Mouse (Mus musculus): ENCODE results near the gene Adgrl4.
A peak's percentile ranks its signal among the peaks of the same experiment; 100 is the strongest.

Adgrl4 gene

GRCm38 (mm10) chr3:151505606-151506005, 67.9 kb downstream of the Adgrl4 start:
- no peak for DNase-seq

GRCm38 (mm10) chr3:151511184-151511583, 73.5 kb downstream of the Adgrl4 start:
- DNase-seq, result no peak

DNA sequence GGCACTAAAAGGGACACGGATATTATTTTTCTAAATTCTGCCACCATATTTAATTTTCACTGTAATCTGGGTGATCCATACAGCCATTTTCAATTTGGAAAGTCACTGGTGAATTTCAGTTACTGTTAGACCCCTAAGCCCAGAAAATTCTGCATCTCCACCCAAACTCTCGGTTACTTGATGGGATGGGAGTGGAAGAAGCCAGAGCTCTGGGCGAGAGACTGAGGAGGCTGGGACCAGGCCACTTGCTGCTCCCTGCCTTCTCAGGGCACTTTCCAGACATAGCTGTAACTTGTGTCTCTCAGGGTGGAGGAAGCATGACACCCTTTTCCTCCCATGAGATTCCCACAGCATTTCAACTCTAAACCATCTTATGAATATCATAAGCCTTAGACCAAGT, 109.5 kb downstream of the Adgrl4 start:
- DNase-seq, result no peak

- DNase-seq, result no peak
These were observed 113.3 kb downstream of the Adgrl4 start for GRCm38 (mm10) chr3:151551002-151551401.

DNA sequence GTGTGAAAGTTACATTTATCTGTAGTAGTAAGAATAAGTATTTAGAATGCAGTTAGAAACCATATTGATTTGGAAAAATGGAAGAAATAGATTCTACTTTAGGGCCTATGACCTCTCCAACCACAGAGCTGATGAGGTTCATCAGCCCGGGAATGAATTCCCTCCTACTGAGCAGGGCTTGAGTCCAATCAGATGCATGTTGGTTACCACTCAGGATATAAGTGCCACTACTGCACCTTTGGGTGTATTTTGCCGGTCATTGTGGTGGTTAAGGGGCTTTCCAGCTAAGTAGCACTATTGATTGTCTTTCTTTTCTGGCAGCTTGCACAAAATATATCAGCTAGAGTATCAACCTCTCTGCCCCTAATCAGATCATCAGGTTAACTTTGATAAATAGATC, 118.9 kb downstream of the Adgrl4 start:
- no peak for DNase-seq

DNA sequence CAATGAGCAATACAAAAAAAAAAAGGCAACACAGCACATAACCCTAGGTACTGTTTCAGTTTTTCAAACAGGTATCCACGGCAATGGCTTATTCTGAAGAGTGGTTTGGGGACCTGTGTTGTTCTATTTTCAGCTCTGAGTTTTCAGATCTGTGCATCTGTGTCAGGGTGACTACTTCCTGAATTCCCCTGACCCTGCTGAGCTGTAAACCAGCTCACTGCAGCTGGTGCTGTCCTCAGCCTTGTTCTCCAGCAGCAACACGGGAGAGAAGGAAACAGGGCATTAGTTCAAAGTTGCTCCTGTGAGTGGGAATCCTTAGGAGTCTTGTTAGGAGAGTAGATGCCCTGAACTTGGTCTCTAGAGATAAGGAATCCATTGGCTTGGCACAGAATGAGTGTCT, 119.4 kb downstream of the Adgrl4 start:
- DNase-seq, result no peak

DNA sequence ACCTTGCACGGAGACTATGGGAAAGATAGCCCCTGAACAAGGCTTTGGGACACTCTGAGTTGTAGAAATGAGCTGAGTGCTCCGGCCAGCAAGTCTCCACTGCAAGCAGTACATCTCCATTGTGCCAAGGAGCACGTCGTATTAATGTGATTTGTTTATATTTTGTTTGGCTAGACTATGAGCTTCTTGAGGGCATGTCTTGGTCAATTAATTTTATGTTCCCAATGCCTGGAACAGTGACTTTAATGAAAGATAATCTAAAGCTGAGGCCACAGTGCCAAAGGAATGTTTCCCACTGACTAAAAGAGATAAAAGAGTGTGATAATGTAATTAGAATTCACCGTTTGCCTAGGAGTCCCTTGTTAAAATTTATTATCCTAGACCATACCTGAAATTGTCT, 119.9 kb downstream of the Adgrl4 start:
- no peak for DNase-seq

DNA sequence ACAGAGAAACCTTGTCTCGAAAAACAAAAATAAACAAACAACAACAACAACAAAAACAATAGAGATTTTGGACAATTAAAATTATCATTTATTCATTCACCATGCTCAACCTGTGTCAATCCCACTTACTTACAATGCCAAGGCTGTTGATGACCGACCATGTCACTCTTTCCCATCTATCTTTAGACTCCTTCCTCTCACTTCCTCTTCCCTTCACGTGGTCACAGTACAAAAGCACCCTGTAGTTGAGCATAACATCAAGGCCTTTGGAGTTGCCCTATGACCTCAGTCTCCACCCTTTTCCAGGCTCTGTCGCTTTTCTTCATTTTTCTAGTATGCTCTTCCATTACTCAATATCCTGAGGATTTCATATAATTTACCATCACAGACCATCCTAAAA, 120.7 kb downstream of the Adgrl4 start:
- no peak for DNase-seq

- peak; percentile 60 for DNase-seq
These were observed 128.3 kb downstream of the Adgrl4 start for GRCm38 (mm10) chr3:151565664-151566621.

DNA sequence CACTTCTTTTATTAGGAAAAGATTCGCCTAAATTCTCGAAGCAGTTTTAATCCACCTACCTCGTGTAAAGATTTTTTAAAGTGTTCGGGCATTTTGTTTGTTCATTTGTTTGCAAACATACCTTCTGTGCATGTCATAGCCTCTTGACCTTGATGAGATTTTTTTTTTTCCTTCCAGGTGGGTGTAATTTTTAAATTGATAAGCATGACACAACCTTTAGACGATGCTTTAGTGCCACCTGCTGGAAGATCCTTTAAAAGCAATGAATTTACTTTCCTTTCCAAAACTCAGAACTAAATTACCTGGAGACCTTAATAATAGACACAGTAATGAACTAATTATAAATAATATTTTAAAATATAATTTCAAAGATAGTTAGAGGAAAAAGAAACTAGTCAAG, 128.9 kb downstream of the Adgrl4 start:
- DNase-seq, result peak; percentile 61

DNA sequence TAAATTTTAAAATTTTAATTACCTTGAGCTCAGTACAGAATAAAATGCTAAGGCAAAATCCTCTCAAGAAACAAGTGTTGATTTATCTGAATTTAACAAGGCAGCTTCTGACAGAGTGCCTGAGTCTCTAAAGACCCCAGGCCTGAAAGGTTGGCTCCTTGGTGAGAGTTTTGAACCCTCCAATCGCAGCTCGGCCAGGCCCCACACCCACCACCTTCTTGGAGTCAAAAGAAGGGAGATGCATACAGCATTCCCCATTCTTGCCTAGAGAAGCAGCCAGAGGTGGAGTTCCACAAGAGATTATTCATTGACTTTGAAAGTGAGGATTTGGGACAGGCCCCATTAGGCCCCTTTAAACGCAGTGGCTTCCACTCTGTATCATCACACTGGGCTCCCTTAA, 129.9 kb downstream of the Adgrl4 start:
- DNase-seq, result no peak

DNA sequence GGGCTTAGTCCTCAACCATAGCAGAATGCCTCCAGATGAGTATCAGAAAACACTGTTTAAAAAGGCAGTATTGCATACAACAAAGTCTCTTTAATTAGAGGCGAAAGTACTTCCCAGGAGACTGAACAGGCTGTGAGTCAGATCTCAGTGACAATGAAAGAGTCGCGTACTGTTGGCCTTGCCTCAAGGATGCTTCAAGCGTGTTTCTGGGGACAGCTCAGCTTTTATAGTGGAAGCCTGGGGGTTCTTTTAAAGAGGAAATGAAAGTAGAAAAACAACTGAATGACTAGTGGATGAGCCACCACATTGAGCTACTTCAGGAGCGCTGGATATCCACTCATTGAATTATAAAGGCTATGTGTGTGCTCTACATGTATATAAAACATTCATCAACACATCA, 134.4 kb downstream of the Adgrl4 start:
- DNase-seq, result no peak

DNA sequence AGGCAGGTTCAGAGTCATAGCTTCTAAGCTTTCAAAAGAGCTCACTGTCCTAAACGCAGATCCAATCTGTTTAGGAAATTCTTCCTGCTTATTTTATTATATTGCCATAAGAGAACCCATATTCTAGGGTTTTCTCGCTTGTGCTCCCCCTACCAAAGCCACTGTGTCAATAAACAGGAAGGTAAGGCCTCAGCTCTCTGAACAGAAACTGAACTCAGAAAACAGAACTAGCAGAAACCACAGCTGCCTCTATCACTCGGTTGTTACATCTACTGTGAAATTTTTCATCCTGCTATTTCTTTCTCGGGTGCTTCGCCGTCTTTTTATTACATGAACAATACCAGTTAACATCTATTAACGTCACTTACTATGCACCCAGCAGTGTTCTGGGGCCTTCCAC, 137.6 kb downstream of the Adgrl4 start:
- DNase-seq, result no peak

DNA sequence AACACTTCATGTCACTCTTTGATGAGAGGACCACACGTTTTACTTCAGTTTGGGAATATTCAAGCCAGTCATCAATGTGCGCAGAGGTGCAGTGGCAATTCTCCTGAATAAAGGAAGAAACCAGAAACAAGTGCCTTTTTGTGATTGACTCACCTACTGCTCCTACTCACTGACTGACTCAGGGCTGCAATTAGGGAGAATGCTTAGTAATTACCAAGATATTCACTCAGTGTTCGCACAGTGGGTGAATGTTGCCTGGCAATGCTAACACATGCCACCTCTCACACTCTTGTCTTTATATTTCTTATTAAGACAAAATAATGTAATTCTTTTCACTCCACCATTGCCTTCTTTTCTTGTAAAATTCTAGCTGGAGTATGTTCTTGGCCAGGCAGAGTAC, 138.5 kb downstream of the Adgrl4 start:
- no peak for DNase-seq

DNA sequence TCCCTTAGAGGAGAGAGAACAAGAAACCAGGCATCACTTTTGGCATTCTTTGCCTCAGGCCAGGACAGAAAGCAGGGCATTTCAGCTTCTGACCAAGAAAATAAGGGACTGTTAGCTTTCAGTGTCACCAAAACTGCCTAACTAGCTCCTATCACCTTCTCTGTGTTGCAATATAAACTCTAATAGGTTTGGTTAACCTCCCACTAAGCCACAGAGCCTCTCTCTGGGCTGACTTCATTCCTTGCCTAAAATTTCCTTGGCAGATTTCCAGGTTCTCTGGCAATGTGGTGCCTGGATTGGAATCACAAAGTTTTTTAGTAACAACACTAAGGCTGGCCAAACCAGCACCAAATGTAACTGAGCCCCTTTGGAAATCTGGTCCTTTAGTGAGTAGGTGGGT, 154.2 kb downstream of the Adgrl4 start:
- DNase-seq, result no peak
